Mouse (Mus musculus) retina, embryonic 14.5 days (tissue): ENCODE measurements around the gene Vmn1r174.
"Not testable (repeated sequence)": the region's sequence is repeated elsewhere in the genome, so short reads cannot be mapped to it uniquely, and the experiment has no call there.

Experiments
- DNase-seq: peaks from one replicate; pipeline ENCODE4 v3.0.0-alpha.2; 2015; ENCODE audit warnings: low spot score

The Vmn1r174 gene

DNA sequence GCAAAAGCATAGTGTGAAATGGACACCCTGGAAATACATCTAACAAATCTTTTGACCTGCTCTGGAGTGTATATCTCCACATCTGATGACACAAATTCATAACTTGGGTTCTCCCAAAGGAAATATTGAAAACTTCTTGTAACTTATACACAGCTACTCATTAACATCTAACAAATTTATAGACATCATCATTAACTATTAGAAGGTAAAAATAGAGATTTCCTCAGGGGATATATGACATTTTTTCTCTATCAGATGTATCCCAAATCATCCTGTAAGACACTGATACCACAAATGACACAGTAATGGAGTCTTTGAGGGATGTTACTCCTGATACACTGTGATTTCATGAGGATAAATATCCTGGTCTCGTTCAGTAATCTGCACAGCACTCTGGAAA is at the start of gene Vmn1r174:
TSS of gene Vmn1r174 (plus strand) at position 301 of the 400 bp plus-strand sequence.
- DNase-seq, result not testable (repeated sequence)

DNA sequence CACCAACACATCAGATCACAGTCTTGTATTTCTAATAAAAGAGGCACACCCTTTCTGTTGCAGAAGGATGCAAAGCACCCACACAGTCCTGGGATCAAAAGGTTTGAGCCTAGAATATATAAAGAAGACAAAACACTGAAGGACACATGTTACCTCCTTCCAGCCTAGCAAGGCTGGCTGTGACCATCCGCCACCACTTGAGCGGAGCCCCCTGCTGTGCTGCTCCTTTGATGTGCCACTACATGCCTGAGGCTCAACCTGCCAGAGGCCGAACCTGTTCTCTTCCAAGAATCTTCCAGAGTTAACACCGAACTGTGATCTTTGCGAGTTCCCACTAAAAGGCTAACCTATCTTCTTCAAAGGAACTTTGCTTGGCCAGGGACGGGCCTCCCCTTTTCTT is 32.5 kb downstream of the Vmn1r174 start:
- no peak for DNase-seq

DNA sequence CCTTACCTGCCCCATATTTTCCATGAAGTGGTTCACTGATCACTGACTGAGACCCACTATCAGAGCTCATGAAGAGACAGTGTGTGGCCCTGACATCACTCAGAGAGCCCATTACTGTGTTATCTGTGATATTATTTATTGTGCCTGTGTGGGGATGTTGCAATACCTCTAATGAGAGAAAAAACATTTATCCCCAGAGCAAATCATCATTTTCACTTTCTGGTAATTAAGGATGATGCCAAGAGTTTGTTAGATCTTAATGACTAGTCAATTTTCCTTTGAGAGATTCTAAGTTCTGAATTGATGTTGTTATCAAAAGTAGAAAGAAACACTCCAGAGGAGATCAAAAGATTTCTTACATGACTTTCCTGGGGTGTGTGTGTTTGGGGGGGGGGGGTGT is 58.5 kb downstream of the Vmn1r174 start, which contains the start of gene Vmn1r175:
TSS of gene Vmn1r175 (minus strand) at position 101 of the 400 bp plus-strand sequence.
- DNase-seq, result not testable (repeated sequence)
